Mouse (Mus musculus) 416B (cell line): Measurements from ENCODE around the gene Trpm3.

Experiments used
- DNase-seq: peaks from one replicate; pipeline ENCODE4 v3.0.0; 2011; ENCODE audit warnings: low read depth

Trpm3 gene

DNA sequence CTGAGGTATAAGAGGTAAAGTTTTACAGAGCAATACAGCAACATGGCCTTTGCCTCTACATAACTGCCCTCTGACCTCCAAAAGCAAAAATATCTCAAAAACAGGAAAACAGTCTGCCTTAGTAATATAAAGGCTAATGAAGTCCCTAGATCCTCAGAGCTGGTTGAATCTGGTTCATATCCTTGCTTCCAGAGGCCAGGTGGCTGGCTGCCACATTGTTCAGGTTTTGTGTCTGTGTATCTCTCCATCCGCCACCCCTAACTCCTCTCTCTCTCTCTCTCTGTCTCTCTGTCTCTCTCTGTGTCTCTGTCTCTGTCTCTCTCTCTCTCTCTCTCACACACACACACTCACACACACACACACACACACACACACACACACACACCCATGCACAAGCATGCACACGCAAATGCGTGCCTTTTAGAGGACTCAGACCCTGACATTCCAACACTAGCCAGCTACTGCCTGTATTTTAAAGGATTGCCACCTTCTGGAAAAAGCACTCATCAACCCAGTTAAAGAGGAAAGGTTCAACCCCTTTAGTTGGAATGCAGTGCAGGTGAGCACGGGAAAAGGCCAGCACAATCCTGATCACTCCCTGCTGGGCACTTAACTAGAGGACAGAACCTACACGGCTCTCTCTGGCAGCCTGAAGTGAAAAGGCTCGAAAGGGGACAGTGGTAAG is 902.8 kb downstream of the Trpm3 start:
- no peak for DNase-seq

- DNase-seq, result no peak
Observed at GRCm38 (mm10) chr19:23042168-23042733, 903.4 kb downstream of the Trpm3 start.

GRCm38 (mm10) chr19:23043699-23044098 is 904.9 kb downstream of the Trpm3 start:
- DNase-seq, result no peak
